Mouse (Mus musculus) cerebellum, adult 2 months (tissue): ENCODE measurements around the gene BC067074.

Experiments
- CTCF ChIP-seq: fragments of 200-500 bp; IDR thresholded peaks from 2 replicates; pipeline ENCODE4 v1.5.1; 2011; ENCODE audit warnings: low read depth, mild to moderate bottlenecking, control low read depth, low read length, moderate library complexity, borderline replicate concordance; ENCODE audit not compliant: insufficient read depth
- POLR2A ChIP-seq: fragments of 200-500 bp; IDR thresholded peaks from 2 replicates; pipeline ENCODE4 v1.6.1; 2011; ENCODE audit warnings: low read length, control low read depth, borderline replicate concordance; ENCODE audit not compliant: insufficient read depth

- no peak for TF ChIP-seq CTCF
- no peak for TF ChIP-seq POLR2A
These were observed 111.2 kb downstream of the BC067074 start for GRCm38 (mm10) chr13:113404172-113404571.
